Mouse (Mus musculus): ENCODE measurements at regions not wholly inside any gene's neighbourhood (a gene's known extent, or its start where the extent isn't known, plus 50 kb on each side); places are given as distances from the start of the nearest gene placed in this dataset.

DNA sequence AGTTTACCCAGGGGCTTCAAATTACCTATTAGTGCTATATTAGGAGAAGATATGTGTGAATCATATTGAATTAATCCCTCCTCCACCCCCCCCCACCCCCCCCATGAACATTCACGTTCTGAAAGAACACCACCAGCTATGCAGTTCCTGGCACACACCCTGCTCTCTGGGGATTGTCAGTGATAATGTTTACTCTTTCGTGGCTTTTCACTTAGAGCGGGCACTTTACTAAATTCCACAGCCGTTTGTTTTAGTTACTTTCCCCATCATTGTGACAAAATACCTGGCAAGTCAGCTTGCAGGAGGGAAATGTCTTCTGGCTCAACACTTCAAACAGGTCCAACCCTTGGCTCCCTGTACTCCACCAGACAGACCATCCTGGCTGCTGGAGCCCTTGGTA, 359.0 kb downstream of the Rps15a start:
- H3K36me3 ChIP-seq (replicated peaks): no peaks in the 10 kb centered on the region
- H3K4me3 ChIP-seq: no peak overlapping the region
- no peaks in the 10 kb centered on the region for H3K4me1 ChIP-seq
- H3K27me3 ChIP-seq (replicated peaks): no peaks in the 10 kb centered on the region
- ATAC-seq (replicated peaks): no peak
- H3K9me3 ChIP-seq: no peaks in the 10 kb centered on the region
- 55% methylated on average over 4 of the region's 4 CpGs for whole genome bisulfite sequencing
- H3K4me2 ChIP-seq: no peak overlapping the region
- H3K9ac ChIP-seq: no peak overlapping the region
- no peak overlapping the region for H3K27ac ChIP-seq

GRCm38 (mm10) chr7:117755830-117756229, 360.2 kb downstream of the Rps15a start:
- Histone ChIP-seq H3K4me1 (no peaks in the 10 kb centered on the region), H3K36me3 (replicated peaks) (no peaks in the 10 kb centered on the region)
- 82% methylated on average over 5 of the region's 5 CpGs for WGBS

GRCm38 (mm10) chr7:117753296-117753695, 362.7 kb downstream of the Rps15a start:
- 78% methylated on average over 5 of the region's 5 CpGs for WGBS
- no peaks in the 10 kb centered on the region for H3K4me1 ChIP-seq
- H3K4me2 ChIP-seq: no peak overlapping the region
- no peak for ATAC-seq (replicated peaks)
- H3K27ac ChIP-seq: no peak overlapping the region
- H3K27me3 ChIP-seq (replicated peaks): no peaks in the 10 kb centered on the region
- no peaks in the 10 kb centered on the region for H3K36me3 ChIP-seq (replicated peaks)
- H3K4me3 ChIP-seq: no peak overlapping the region
- no peak overlapping the region for H3K9ac ChIP-seq
- no peaks in the 10 kb centered on the region for H3K9me3 ChIP-seq

More at GRCm38 (mm10) chr7:117755830-117756229, 360.2 kb downstream of the Rps15a start:
- no peak overlapping the region for H3K27ac ChIP-seq
- no peaks in the 10 kb centered on the region for H3K9me3 ChIP-seq
- no peak overlapping the region for H3K4me3 ChIP-seq
- H3K9ac ChIP-seq: no peak overlapping the region
- ATAC-seq (replicated peaks): no peak
- H3K4me2 ChIP-seq: no peak overlapping the region
- H3K27me3 ChIP-seq (replicated peaks): no peaks in the 10 kb centered on the region

DNA sequence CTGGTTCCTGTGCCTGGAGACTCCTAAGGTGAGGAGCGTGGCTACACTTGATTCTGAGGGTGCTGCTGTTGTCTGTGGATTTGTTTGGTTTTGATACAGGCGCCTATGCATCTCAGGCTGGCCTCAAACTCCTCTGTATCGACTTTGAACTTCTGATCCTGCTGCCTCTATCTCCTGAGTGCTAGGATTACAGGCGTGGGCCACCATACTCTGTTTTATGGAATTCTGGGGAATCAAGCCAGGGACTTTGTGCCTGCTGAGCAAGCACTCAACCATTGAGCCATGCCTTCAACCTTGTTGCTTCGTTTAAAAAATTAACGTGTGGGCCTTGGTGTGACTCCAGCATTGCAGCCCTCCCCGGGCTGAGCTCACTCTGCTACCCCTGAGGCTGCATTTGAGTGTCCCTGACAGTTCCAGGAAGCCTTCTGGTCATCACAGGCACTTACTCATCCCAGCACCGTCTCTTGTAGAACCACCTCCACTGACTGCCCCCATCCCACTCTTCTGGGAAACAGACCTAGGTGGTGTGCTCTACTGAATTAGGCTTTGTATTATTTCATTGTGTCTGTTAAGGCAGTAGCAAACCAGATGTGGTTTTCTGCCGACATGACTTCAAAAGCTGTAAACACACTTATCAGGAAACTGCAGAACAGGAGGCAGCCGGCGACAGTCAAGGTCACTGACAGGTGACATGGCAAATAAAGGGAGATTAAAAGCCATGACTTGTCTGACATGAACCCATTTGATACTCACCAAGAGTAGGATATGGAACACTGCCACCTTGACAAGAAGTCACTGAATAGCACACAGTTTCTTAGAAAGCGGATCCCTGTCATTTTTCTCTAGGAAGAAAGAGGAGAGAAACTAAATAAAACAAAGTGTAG, 363.4 kb downstream of the Rps15a start:
- no peaks in the 10 kb centered on the region for H3K27me3 ChIP-seq (replicated peaks)
- 73% methylated on average over 12 of the region's 12 CpGs for WGBS
- no peak overlapping the region for H3K4me3 ChIP-seq
- ATAC-seq (replicated peaks): no peak
- H3K4me2 ChIP-seq: no peak overlapping the region
- no peaks in the 10 kb centered on the region for H3K36me3 ChIP-seq (replicated peaks)
- H3K27ac ChIP-seq: no peak overlapping the region
- H3K9me3 ChIP-seq: no peaks in the 10 kb centered on the region
- no peaks in the 10 kb centered on the region for H3K4me1 ChIP-seq
- no peak overlapping the region for H3K9ac ChIP-seq

- 89% methylated on average over 4 of the region's 4 CpGs for WGBS
- Histone ChIP-seq H3K4me3 (no peak overlapping the region), H3K36me3 (replicated peaks) (no peaks in the 10 kb centered on the region), H3K4me2 (no peak overlapping the region), H3K27me3 (replicated peaks) (no peaks in the 10 kb centered on the region), H3K9me3 (no peaks in the 10 kb centered on the region), H3K27ac (no peak overlapping the region), H3K4me1 (no peaks in the 10 kb centered on the region), H3K9ac (no peak overlapping the region)
- ATAC-seq (replicated peaks): no peak
Measured at GRCm38 (mm10) chr7:117747991-117748390, 367.2 kb downstream of the Xylt1 start.

DNA sequence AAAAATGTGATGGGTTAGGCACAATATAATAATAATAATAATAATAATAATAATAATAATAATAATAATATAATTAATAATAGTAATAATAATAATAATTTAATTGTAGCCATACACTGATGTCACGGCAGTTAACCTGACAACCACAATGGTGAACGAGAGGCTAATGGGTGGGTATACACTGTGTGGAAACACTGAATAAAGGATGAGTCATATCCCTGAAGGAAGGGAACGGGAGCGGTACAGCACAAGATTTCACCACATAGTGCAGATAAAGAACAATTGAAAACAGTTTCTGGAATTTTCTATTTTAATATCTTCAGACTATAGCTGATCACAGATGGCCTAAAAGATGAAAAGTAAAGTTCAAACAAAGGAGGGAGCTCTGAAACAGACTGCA, 365.6 kb downstream of the Xylt1 start:
- H3K27me3 ChIP-seq (replicated peaks): no peaks in the 10 kb centered on the region
- ATAC-seq (replicated peaks): no peak
- H3K4me2 ChIP-seq: no peak overlapping the region
- WGBS: 89% methylated on average over 4 of the region's 4 CpGs
- no peaks in the 10 kb centered on the region for H3K36me3 ChIP-seq (replicated peaks)
- H3K4me3 ChIP-seq: no peak overlapping the region
- no peak overlapping the region for H3K27ac ChIP-seq
- H3K4me1 ChIP-seq: no peaks in the 10 kb centered on the region
- no peak overlapping the region for H3K9ac ChIP-seq
- H3K9me3 ChIP-seq: no peaks in the 10 kb centered on the region

DNA sequence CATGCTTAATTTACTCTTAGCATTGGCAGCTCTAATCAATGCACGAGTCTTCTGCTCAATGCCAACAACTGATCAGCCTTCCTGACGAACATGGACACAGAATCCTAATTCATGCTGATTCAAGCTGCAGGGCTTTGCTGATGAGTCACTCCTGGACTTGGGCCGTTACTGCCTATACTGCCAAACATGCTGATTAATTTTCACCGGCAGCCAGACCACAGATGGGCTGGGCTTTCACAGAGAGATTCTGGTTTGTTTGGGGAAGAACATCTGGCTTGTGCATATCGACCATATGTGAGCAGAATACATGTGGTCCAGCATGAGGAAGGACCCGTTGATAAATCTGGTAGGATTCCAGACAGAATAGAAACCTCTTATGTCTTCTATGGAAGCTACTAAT, 358.9 kb downstream of the Xylt1 start:
- Histone ChIP-seq H3K9ac (no peak overlapping the region), H3K4me1 (peaks cover 7% of the 10 kb centered on the region), H3K27me3 (replicated peaks) (no peaks in the 10 kb centered on the region), H3K9me3 (no peaks in the 10 kb centered on the region), H3K27ac (no peak overlapping the region), H3K4me3 (no peak overlapping the region), H3K36me3 (replicated peaks) (no peaks in the 10 kb centered on the region), H3K4me2 (no peak overlapping the region)
- ATAC-seq (replicated peaks): no peak
- 75% methylated on average over 6 of the region's 6 CpGs for WGBS

GRCm38 (mm10) chr7:117735699-117736020, 354.9 kb downstream of the Xylt1 start:
- peak; percentile 50; the same call in 1 of the 2 replicates for ATAC-seq (replicated peaks)
- peaks cover 7% of the 10 kb centered on the region for H3K4me1 ChIP-seq
- H3K4me3 ChIP-seq: no peak overlapping the region
- no peaks in the 10 kb centered on the region for H3K36me3 ChIP-seq (replicated peaks)
- no peaks in the 10 kb centered on the region for H3K9me3 ChIP-seq
- 50% methylated on average over 3 of the region's 3 CpGs for WGBS
- H3K9ac ChIP-seq: no peak overlapping the region
- H3K27me3 ChIP-seq (replicated peaks): no peaks in the 10 kb centered on the region
- H3K27ac ChIP-seq: no peak overlapping the region
- H3K4me2 ChIP-seq: no peak overlapping the region

- no peak overlapping the region for H3K27ac ChIP-seq
- no peaks in the 10 kb centered on the region for H3K9me3 ChIP-seq
- H3K27me3 ChIP-seq (replicated peaks): no peaks in the 10 kb centered on the region
- no peak overlapping the region for H3K4me3 ChIP-seq
- 57% methylated on average over 7 of the region's 7 CpGs for WGBS
- peaks cover 7% of the 10 kb centered on the region for H3K4me1 ChIP-seq
- ATAC-seq (replicated peaks): peak; percentile 54; the same call in 1 of the 2 replicates
- H3K9ac ChIP-seq: no peak overlapping the region
- H3K36me3 ChIP-seq (replicated peaks): no peaks in the 10 kb centered on the region
- H3K4me2 ChIP-seq: no peak overlapping the region
Measured at GRCm38 (mm10) chr7:117734994-117735698, 354.4 kb downstream of the Xylt1 start.

DNA sequence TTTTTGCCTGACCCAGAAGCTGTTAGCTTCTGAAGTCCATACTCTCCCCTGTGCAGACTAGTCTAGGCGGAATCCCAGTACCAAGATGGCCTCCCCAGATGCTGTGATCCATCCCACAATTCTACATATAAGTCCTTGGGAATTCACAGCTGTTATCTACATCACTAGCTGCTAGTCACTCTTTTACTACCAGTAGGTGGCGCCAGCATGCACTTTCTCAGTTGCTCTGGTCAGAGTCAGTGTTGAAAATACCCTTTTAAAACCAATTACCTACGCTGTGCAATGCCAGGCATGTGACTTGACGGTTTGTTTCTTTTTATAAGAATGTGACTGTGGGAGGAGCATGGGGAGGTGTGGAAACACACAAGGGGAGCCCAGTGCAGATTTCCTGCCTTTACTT, 348.3 kb downstream of the Xylt1 start:
- Histone ChIP-seq H3K36me3 (replicated peaks) (no peaks in the 10 kb centered on the region), H3K4me3 (no peak overlapping the region)
- WGBS: 84% methylated on average over 4 of the region's 4 CpGs

More for the DNA sequence above, 348.3 kb downstream of the Xylt1 start:
- no peak for ATAC-seq (replicated peaks)
- H3K4me1 ChIP-seq: no peaks in the 10 kb centered on the region
- no peak overlapping the region for H3K9ac ChIP-seq
- no peaks in the 10 kb centered on the region for H3K9me3 ChIP-seq
- no peak overlapping the region for H3K4me2 ChIP-seq
- no peaks in the 10 kb centered on the region for H3K27me3 ChIP-seq (replicated peaks)
- no peak overlapping the region for H3K27ac ChIP-seq
